Comparison of ENCODE assay signal across 19 mouse cellular contexts in genomic region chr14:64545056-64545455, GRCm38 (mm10).
DNase-seq lines count a peak whose midpoint lies in the region; ATAC-seq and TF ChIP-seq lines count a peak whose summit lies in the region.
"Had no signal": no experiment of that assay in that cellular context is flagged by ENCODE, and none has a peak within 500 bp of the region (broad histone marks: within the 10 kb centered on the region; RNA-seq: fewer than 3 reads in every experiment).

No protein-coding gene starts in this region.

- no peak overlapping the region for H3K9ac ChIP-seq in forebrain, postnatal 0 days
- H3K9ac ChIP-seq in forebrain, embryonic 11.5 days (ENCODE audit: low read length): no peak overlapping the region
- H3K9ac ChIP-seq in hindbrain, postnatal 0 days (replicated peaks; ENCODE audit: low read length): no peak overlapping the region
- no peak overlapping the region for H3K9ac ChIP-seq in hindbrain, embryonic 13.5 days
- H3K9ac ChIP-seq in neural tube, embryonic 13.5 days: no peak overlapping the region
- H3K9ac ChIP-seq: embryonic facial prominence, embryonic 13.5 days; heart, embryonic 15.5 days had no signal

- H3K36me3 ChIP-seq in forebrain, postnatal 0 days (ENCODE audit: insufficient read depth): no peaks in the 10 kb centered on the region
- no peaks in the 10 kb centered on the region for H3K36me3 ChIP-seq in forebrain, embryonic 11.5 days (ENCODE audit: control insufficient read depth, insufficient read depth, low read length)
- H3K36me3 ChIP-seq in hindbrain, postnatal 0 days (ENCODE audit: insufficient read depth, low read length): no peaks in the 10 kb centered on the region
- no peaks in the 10 kb centered on the region for H3K36me3 ChIP-seq in hindbrain, embryonic 13.5 days
- H3K36me3 ChIP-seq in neural tube, embryonic 13.5 days: no peaks in the 10 kb centered on the region
- H3K36me3 ChIP-seq: embryonic facial prominence, embryonic 13.5 days; heart, embryonic 15.5 days had no signal

- no peak for TF ChIP-seq CTCF in forebrain, postnatal 0 days (IDR thresholded peaks at IDR 0.05; ENCODE audit: low read depth)
- no peak for TF ChIP-seq CTCF in hindbrain, postnatal 0 days (IDR thresholded peaks at IDR 0.05; ENCODE audit: low read depth)

- H3K4me2 ChIP-seq in forebrain, postnatal 0 days (ENCODE audit: low read depth): no peak overlapping the region
- no peak overlapping the region for H3K4me2 ChIP-seq in forebrain, embryonic 11.5 days (ENCODE audit: low read depth, low read length, severe bottlenecking)
- H3K4me2 ChIP-seq in hindbrain, postnatal 0 days (ENCODE audit: low read depth, low read length): no peak overlapping the region
- H3K4me2 ChIP-seq in hindbrain, embryonic 13.5 days: no peak overlapping the region
- no peak overlapping the region for H3K4me2 ChIP-seq in neural tube, embryonic 13.5 days
- H3K4me2 ChIP-seq: embryonic facial prominence, embryonic 13.5 days; heart, embryonic 11.5 days; heart, embryonic 15.5 days had no signal

- peak overlapping the region; percentile 22; the same call in 1 of the 2 replicates for H3K27ac ChIP-seq in forebrain, postnatal 0 days (ENCODE audit: low read depth, low read length)
- no peak overlapping the region for H3K27ac ChIP-seq in forebrain, embryonic 11.5 days (ENCODE audit: low read depth, low read length)
- H3K27ac ChIP-seq in hindbrain, postnatal 0 days: no peak overlapping the region
- H3K27ac ChIP-seq in hindbrain, embryonic 13.5 days: no peak overlapping the region
- H3K27ac ChIP-seq in neural tube, embryonic 13.5 days (replicated peaks): peak overlapping the region; percentile 33; the same call in 1 of the 2 replicates
- H3K27ac ChIP-seq: embryonic facial prominence, embryonic 13.5 days; heart, adult 2 months; heart, embryonic 15.5 days had no signal

- H3K27me3 ChIP-seq in forebrain, postnatal 0 days (ENCODE audit: insufficient read depth, low read length): no peaks in the 10 kb centered on the region
- no peaks in the 10 kb centered on the region for H3K27me3 ChIP-seq in forebrain, embryonic 11.5 days (ENCODE audit: control insufficient read depth, insufficient read depth, low read length)
- no peaks in the 10 kb centered on the region for H3K27me3 ChIP-seq in hindbrain, postnatal 0 days (ENCODE audit: insufficient read depth, low read length)
- H3K27me3 ChIP-seq in hindbrain, embryonic 13.5 days: no peaks in the 10 kb centered on the region
- no peaks in the 10 kb centered on the region for H3K27me3 ChIP-seq in neural tube, embryonic 13.5 days
- H3K27me3 ChIP-seq: embryonic facial prominence, embryonic 13.5 days; heart, embryonic 15.5 days had no signal

- H3K4me1 ChIP-seq in forebrain, postnatal 0 days (ENCODE audit: insufficient read depth): no peaks in the 10 kb centered on the region
- H3K4me1 ChIP-seq in forebrain, embryonic 11.5 days (replicated peaks; ENCODE audit: control insufficient read depth, insufficient read depth, low read length): no peaks in the 10 kb centered on the region
- no peaks in the 10 kb centered on the region for H3K4me1 ChIP-seq in hindbrain, postnatal 0 days (ENCODE audit: insufficient read depth, low read length)
- no peaks in the 10 kb centered on the region for H3K4me1 ChIP-seq in hindbrain, embryonic 13.5 days (replicated peaks)
- no peaks in the 10 kb centered on the region for H3K4me1 ChIP-seq in neural tube, embryonic 13.5 days (replicated peaks)
- H3K4me1 ChIP-seq: embryonic facial prominence, embryonic 13.5 days; heart, embryonic 15.5 days had no signal

- peak; percentile 37 for DNase-seq in forebrain, postnatal 0 days
- no peak for DNase-seq in forebrain, embryonic 11.5 days (ENCODE audit: low spot score)
- peak; percentile 42 for DNase-seq in hindbrain, postnatal 0 days (ENCODE audit: low spot score)
- DNase-seq in neural tube, embryonic 10.5 days (ENCODE audit: extremely low spot score, low spot score): no peak
- DNase-seq in frontal cortex, adult 2 months (ENCODE audit: extremely low spot score in 1 of 2, low spot score in 1 of 2): no peak
- DNase-seq: adrenal gland, postnatal 14 days; cerebellum, adult 18-20 months; cerebellum, adult 9-11 months; cerebellum, postnatal 36 days; gastrocnemius, postnatal 14 days; heart, adult 2 months; heart, postnatal 14 days; kidney, adult 11 months; kidney, adult 9 months had no signal

- no peaks in the 10 kb centered on the region for H3K9me3 ChIP-seq in forebrain, postnatal 0 days (ENCODE audit: low read length)
- H3K9me3 ChIP-seq in forebrain, embryonic 11.5 days (ENCODE audit: control insufficient read depth, low read length): no peaks in the 10 kb centered on the region
- no peaks in the 10 kb centered on the region for H3K9me3 ChIP-seq in hindbrain, postnatal 0 days (ENCODE audit: low read length)
- no peaks in the 10 kb centered on the region for H3K9me3 ChIP-seq in hindbrain, embryonic 13.5 days
- no peaks in the 10 kb centered on the region for H3K9me3 ChIP-seq in neural tube, embryonic 13.5 days
- H3K9me3 ChIP-seq: embryonic facial prominence, embryonic 13.5 days; heart, embryonic 15.5 days had no signal

- ATAC-seq in forebrain, postnatal 0 days: no peak
- no peak for ATAC-seq in forebrain, embryonic 11.5 days (replicated peaks; ENCODE audit: low FRiP score)
- ATAC-seq in hindbrain, postnatal 0 days: no peak
- no peak for ATAC-seq in hindbrain, embryonic 13.5 days (ENCODE audit: low FRiP score)
- no peak for ATAC-seq in neural tube, embryonic 13.5 days (ENCODE audit: low read depth)

- WGBS in forebrain, postnatal 0 days: 49% methylated on average over 3 of the region's 3 CpGs
- 84% methylated on average over 3 of the region's 3 CpGs for WGBS in forebrain, embryonic 11.5 days
- WGBS in hindbrain, postnatal 0 days: 50% methylated on average over 3 of the region's 3 CpGs
- WGBS in hindbrain, embryonic 13.5 days: 64% methylated on average over 3 of the region's 3 CpGs
- 69% methylated on average over 3 of the region's 3 CpGs for WGBS in neural tube, embryonic 13.5 days

- no peak overlapping the region for H3K4me3 ChIP-seq in forebrain, postnatal 0 days (ENCODE audit: low read depth, low read length)
- H3K4me3 ChIP-seq in forebrain, embryonic 11.5 days (ENCODE audit: low read depth, low read length): no peak overlapping the region
- H3K4me3 ChIP-seq in hindbrain, postnatal 0 days (ENCODE audit: low read length): no peak overlapping the region
- H3K4me3 ChIP-seq in hindbrain, embryonic 13.5 days: no peak overlapping the region
- no peak overlapping the region for H3K4me3 ChIP-seq in neural tube, embryonic 13.5 days
- H3K4me3 ChIP-seq: embryonic facial prominence, embryonic 13.5 days; heart, adult 2 months; heart, embryonic 15.5 days had no signal

Comparison
In these comparisons a context has a peak if more than half of its experiments do, and no peak if none do; other contexts are left out.
1. DNase-seq: peak in forebrain, postnatal 0 days (single experiment) and hindbrain, postnatal 0 days (single experiment); none in forebrain, embryonic 11.5 days (single experiment), neural tube, embryonic 10.5 days (single experiment) and frontal cortex, adult 2 months (0 of 2).
2. H3K27ac ChIP-seq: peak in forebrain, postnatal 0 days (single experiment) and neural tube, embryonic 13.5 days (single experiment); none in forebrain, embryonic 11.5 days (single experiment), hindbrain, postnatal 0 days (single experiment) and hindbrain, embryonic 13.5 days (single experiment).